Mouse (Mus musculus) cortical plate, adult 2 months (tissue): Measurements from ENCODE around the gene Gls2.

Source experiments
- CTCF ChIP-seq: fragments of 200-500 bp; IDR thresholded peaks from 2 replicates; pipeline ENCODE4 v1.5.1; 2011; ENCODE audit warnings: mild to moderate bottlenecking, control low read depth, low read length; ENCODE audit not compliant: insufficient read depth; ENCODE audit errors: extremely low read depth
- POLR2A ChIP-seq: fragments of 200-500 bp; IDR thresholded peaks from 2 replicates; pipeline ENCODE4 v1.6.1; 2011; ENCODE audit warnings: mild to moderate bottlenecking, low read length, control low read depth; ENCODE audit not compliant: insufficient read depth; ENCODE audit errors: extremely low read depth

- TF ChIP-seq POLR2A (no peak), CTCF (no peak)
These were observed 18.1 kb upstream of the Gls2 start for GRCm38 (mm10) chr10:128175996-128176755.
